Mouse (Mus musculus) layer of hippocampus, adult 18-20 months (tissue): Measurements from ENCODE around the gene Muc1. TPM values are rescaled to one million over a fixed set of nuclear protein-coding genes. Genes with fewer than 3 reads are reported as not detected.

Experiments used
- DNase-seq, 2 experiments: peaks; one replicate each; pipeline ENCODE4 v3.0.0; 2022; ENCODE audit warnings: low spot score in 2 of 2
- total RNA-seq, 2 experiments: library from RNA; stranded (reverse); gene quantifications; 2 replicates each; pipeline ENCODE4 v1.2.3; 2021

Gene Muc1
- total RNA-seq, 2 experiments from 2014 or later, result 0.71 to 0.84 TPM

GRCm38 (mm10) chr3:89232614-89233013 is 3.8 kb downstream of the Muc1 start:
- no peak for DNase-seq

DNA sequence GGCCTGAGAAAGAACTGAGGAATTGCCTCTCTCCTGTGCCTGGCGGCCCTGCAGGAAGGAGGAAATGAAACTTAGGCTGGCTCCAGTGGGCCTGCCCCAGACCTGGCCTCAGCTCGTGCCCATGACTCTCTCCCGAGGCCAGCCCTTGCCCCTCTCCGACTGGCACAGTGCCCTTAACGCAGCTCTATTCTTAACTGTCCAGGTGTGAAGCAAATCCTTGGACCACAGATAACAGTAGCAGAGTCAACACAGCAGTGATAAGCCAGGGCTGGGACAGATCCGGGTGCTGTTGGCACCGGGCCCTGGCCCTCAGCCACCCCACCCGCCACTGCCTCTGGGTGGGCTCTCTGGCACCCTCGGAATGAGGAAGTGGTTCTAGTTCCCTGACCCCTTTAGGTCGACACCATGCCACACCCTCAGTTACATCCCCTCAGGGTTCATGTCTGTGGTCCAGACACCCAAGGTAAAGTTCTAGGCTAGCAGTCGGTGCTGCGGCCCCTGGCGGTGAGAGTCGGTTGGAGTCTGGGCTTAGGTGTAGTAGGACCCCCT is 4.8 kb downstream of the Muc1 start:
- DNase-seq, result no peak

GRCm38 (mm10) chr3:89236516-89236915 is 7.7 kb downstream of the Muc1 start:
- DNase-seq, result peak in 1 of 2 experiments; percentile 51

DNA sequence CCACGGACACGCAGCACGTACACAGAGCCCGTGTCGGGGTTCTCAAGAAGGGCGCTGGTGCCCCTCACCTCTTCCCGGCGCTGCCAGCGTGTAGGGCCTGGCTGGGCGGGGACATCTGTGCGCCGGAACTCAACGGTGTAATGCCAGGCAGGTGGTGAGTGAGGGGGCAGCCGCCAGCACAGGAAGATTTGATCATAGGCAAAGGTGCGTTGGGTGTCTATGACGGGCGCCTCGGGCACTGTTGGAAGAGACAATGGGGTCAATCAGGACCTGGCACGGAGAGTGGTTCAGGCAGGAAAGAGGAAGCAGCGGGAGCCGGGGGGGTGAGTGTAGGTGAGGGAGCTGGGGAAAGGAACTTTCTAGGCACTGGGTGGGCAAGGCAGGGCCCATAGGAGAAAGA is 8.8 kb downstream of the Muc1 start:
- no peak for DNase-seq

DNA sequence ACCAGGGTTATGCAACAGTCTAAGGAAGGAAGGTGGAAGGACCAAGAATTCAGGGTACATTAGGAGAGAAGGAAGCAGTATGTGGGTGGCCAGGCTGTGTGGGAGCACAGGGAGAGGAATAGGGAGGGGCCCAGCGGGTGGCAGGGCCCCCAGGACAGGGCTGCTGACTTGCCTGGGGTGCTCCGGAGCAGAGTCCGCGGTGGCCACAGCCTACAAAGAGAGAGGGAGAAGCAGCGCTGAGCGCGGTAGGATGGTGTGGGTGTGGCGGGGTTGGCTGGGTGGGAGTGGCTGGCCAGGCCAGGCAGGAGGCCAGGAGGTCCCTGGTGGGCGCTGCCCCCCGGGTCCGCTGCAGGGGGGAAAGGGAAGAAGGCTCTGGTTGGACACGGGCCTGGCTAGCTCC is 9.6 kb downstream of the Muc1 start:
- no peak for DNase-seq

DNA sequence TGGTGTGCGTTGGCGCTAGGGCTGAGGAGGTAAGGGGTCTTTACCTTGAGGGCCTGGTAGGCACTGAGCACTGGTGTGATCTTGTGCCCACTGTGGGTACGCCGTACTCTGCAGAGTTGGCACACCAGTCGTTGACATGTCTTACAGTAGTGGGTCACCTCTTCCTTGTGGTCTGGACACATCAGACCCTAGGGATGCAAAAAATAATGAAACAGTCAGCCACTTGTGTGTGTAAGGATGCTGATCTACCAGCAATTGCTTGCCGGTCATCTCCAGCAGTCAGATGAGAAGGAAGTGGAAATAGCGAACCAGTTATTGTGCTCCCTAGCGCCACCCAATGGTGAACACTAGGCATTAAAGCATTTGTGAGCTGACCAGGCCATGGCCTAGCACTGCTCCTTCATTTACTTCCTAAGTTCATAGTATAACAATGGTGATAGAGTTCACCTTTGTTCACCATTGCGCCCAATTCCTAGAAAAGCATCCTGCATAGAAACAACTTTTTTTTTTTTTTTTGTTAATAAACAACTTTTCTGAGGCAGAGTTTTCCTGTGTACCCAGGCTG is 13.6 kb downstream of the Muc1 start:
- DNase-seq, result peak in 1 of 2 experiments; percentile 55

- DNase-seq, result no peak
Observed at GRCm38 (mm10) chr3:89243609-89244008, 14.8 kb downstream of the Muc1 start.

DNA sequence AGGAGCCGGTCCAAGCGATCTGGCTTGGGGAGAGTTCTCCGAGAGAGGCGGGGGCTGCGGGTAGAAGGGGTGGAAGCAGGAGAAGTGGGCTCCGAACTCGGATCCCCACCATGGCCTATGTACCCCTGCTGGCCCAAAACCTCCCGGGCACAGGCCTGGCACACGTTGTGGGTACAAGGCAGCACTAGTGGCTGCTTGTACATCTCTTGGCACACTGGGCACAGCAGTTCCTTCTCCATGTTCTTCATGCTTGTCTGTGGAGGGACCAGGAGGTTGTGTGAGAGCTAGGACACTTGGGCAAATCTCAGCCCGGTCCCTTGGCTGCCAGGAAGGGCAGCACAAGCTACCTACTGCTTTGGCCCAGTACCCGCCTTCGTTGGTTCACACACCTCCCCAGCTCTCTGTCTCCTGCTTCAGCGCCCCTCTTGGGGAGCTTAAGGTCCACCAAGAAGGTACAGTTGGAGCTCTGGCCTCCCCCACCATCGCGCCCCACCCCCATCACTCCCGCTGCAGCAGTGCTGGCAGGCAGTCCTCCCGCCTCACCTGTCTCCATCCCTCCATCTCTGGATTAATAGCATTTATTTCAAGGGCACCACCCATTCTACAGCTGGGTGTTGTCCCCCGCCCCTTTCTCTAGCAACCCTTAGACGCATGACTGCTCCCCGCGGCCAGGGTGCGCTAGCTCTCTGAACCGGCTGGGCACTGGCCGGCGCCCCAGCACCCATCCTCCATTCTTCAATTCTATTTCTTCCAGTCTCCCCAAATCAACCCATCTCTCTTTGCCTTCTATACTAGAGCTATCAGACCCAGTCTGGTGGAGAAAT is 15.5 kb downstream of the Muc1 start:
- DNase-seq, result no peak

DNA sequence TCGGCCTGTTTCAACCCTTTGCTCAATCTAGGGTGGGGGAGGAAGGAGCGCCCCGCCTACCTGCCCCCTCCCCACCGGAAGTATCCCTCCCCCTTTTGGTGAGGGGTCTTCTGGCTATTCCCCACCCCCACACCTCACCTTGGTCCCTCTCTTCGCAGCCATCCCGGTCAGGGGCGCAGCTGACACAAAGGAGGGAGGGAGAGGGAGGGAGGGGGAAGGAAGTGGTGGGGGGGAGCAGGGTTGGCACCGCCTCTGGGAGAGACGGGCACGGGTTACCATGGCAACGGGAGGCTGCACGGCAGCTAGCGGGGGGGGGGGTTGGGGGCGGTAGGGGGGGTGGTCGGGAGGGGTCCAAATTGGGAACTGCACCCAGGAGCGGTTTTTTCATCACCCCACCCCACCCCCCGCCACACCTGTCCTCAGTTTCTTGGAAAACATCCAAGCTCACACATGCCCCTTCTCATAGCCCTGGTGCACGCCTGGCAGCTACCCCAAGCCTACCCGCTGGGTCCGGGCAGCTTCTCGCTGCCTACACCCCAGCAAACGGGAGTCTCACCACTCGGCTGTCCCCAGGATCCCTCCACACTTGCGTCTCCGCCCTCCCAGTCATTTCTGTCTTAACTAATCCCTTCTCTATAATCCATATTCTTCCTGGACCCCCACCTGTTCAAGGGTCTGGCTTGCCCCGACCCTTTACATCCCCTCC is 16.3 kb downstream of the Muc1 start:
- DNase-seq, result peak in 1 of 2 experiments; percentile 80

- DNase-seq, result peak; percentile 75 to 85
Observed at GRCm38 (mm10) chr3:89245688-89246171, 16.9 kb downstream of the Muc1 start, which contains the start of gene Krtcap2. Krtcap2 (plus strand) TSS chr3:89245966.

DNA sequence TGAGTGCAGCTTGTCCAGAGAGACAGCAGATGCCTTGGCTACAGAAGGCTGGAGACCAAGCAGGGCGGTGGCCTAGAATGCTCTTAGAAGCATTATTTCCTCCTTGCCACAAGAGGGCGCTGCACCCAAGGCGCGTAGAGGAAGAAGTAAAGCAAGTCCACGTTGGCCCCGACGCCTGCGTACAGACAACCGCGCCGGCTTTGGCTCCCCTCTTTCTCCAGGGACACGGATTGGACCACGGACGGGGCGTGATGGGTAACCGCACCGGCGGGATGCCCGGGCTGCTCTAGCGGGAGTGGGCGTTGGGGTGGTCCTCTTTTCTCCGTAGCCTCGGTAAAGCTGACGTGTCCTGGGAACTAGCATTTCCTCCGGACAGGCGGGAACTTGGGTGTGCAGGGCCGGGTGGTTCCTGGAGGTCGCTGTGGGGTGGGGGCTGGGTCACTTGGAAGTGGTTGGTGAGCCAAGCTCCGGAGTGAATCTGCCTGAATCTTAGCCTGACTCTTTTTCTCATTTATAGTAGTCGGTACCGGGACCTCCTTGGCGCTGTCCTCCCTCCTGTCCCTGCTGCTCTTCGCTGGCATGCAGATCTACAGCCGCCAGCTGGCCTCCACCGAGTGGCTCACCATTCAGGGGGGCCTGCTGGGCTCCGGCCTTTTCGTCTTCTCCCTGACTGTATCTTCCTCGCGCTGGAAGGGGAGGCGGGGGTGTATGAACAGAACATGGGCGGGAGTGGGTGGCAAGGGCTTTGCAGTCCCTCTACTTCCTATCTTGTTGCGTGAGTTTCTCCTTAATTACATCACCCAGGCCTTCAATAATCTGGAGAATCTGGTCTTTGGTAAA is 17.6 kb downstream of the Muc1 start, which contains the start of gene Trim46:
Trim46 (minus strand) TSS at position 49 of the 840 bp plus-strand sequence.
- DNase-seq, result peak; percentile 88 to 93

- DNase-seq, result no peak
Observed at GRCm38 (mm10) chr3:89247466-89247865, 18.6 kb downstream of the Muc1 start.

- DNase-seq, result peak in 1 of 2 experiments; percentile 66
Observed at GRCm38 (mm10) chr3:89250435-89251040, 21.7 kb downstream of the Muc1 start.

DNA sequence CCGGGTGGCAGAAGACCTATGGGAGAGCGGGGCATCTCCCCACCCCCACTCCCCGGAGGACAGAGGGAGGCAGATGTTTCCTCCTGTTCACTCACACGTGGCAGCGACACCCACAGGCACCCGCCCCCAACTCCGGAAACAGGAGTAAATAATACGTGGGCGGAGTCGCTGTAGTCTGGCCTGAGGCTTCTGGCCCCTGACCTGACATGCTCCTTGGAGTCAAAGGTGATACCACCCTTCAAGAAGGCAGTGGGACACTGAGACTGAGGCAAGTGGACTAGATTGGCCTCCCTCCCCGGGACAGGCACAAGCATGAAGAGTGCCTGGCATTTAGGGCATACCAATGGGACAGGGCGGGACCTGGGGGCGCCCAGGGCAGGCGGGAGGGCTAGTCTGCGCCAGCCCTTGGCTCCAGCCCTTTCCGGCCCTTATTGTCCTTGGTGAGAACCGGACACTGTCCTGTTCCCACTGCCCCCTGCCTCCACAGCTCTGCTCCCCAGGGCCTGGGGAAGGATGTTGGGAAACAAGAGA is 22.6 kb downstream of the Muc1 start:
- DNase-seq, result no peak

GRCm38 (mm10) chr3:89254994-89255393 is 26.1 kb downstream of the Muc1 start:
- DNase-seq, result no peak

- DNase-seq, result no peak
Observed at GRCm38 (mm10) chr3:89256177-89256576, 27.3 kb downstream of the Muc1 start.

DNA sequence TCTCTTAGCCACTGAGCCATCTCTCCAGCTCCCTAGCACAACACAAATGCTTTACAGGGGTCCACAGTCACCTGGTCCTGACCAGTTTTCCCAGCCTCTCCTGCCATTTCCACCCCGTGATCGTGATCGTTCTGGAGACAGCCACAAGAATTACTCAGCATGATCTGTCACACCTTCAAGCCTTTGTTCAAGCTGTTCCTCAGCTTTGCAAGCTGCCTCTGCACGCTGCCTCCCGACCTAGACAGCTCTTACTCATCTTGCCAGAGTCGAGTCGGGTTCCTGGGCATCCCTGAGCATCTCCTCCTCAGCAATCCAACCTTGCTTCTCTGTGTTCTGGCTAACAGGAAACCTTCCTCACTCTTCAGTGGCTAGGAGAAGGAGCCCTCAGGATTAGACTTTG is 30.2 kb downstream of the Muc1 start, which contains the start of gene Dpm3:
Dpm3 (plus strand) TSS at position 283 of the 400 bp plus-strand sequence.
- DNase-seq, result no peak

GRCm38 (mm10) chr3:89260211-89260610 is 31.4 kb downstream of the Muc1 start:
- DNase-seq, result no peak

DNA sequence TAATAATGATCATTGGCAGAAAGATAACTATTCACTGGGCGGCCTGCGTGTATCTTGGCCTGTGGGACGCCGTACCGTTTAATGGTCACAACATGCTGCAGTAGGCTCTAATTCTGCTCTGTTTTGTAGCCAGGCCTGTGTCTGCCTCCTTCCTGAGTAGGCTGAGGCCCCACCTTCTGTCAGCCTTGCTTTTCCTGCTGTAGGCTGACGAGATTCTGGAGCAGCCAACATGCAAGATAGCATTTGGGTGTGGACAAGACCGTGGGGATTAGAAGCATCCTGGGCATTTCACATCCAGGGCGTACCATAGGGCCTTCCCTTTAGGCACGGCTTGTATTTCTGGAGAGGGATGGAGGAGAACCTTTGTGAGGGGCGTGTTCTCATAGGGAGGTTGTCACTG is 33.6 kb downstream of the Muc1 start:
- DNase-seq, result no peak

DNA sequence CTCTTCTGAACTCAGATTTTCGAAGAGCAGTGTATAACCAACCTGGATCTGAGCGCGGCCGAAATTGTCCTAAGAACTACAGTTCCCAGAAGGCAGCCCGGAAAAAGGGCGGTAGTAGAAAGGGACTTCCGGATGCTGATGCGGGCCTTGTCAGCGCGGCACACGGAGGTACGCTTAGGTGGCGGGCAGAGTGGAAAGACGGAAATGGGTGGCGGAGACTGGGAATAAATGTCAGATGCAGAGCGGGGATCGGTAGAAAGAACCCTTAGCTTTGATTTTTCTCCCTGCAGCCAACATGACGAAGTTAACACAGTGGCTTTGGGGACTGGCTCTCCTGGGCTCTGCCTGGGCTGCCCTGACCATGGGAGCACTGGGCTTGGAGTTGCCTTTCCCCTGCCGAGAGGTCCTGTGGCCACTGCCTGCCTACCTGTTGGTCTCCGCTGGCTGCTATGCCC is 37.6 kb downstream of the Muc1 start:
- peak; percentile 79 to 90 for DNase-seq
